Mouse (Mus musculus): ENCODE results near the gene Pdzrn3.

The Pdzrn3 gene

DNA sequence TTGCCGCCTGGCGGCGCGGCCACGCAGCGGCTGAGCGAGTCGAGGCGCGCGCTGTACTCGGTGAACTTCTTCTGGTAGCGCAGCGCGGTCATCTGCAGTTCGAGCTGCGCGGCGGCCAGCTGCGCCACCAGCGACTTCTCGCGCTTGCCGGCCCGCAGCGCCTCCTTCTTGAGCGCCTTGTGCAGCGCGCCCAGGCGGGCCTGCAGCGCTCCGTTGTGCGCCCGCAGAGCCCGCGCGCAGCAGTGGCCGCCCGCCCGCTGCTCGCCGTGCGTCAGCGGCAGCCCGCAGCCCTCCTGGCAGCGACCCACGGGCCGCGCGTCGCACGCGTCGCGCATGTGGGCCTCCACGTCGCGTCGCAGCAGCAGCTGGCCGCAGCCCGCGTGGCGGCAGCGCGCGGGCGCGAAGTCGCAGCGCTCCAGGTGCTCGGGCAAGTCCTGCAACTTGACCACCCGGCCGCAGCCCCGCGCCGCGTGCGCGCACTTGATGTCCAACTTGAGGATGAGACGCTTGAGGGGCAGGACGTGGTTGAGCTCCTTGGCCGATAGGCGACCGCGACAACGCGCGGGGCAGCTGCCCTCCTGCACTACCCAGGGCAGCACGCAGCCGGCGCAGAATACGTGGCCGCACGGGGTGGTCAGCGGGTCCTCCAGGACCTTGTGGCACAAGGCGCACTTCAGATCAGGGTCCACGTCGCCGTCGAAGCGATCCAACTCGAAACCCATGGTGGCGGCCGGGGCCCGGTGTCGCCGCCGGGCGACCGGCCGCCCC lies at the start of gene Pdzrn3:
Gene Pdzrn3, minus strand, starts transcription at position 731 of the 768 bp plus-strand sequence.
- in situ Hi-C loops (cut with MboI; ENCODE audit: unreplicated experiment in 2 of 2): no loop called here

DNA sequence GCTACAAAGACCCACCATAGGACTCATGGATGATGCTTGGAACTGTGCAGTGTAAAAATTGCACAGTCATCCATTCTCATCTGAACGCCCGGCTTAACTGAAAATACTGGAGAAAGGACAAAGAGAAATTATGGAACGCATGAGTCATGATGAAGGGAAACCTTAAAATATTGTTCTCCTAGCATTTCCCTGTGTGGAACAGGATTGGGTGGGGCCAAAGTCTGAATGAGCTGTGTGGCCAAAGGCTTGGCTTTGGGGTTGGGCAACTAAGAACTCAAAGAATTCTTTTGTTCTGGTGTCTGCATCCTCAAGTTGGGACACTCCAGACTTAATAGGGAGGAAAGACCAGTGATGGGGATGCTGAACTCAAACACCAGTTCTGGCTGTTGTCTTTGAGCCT lies 49.6 kb upstream of the Pdzrn3 start:
- in situ Hi-C loops (cut with MboI; ENCODE audit: unreplicated experiment in 2 of 2): no loop called here

DNA sequence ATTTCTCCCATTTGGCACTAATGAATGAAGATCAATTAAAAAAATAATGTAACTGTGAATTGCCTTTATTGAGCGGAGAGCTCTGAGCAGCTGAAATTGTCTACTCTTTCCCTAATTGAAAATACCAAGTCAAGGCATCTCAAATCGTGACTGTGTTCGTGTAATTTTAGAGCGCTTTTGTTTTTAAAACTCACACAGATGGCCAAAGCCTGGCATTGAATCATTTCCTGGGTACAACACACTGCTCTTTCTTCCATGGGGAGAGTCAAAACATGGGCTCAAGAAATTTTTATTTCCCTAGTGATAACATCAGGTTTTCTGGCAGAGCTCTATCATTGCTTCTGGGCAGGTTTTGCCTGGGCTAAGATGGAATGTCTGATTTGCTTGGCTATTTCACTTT lies 48.6 kb upstream of the Pdzrn3 start:
- in situ Hi-C loops (cut with MboI; ENCODE audit: unreplicated experiment in 2 of 2): no loop called here

DNA sequence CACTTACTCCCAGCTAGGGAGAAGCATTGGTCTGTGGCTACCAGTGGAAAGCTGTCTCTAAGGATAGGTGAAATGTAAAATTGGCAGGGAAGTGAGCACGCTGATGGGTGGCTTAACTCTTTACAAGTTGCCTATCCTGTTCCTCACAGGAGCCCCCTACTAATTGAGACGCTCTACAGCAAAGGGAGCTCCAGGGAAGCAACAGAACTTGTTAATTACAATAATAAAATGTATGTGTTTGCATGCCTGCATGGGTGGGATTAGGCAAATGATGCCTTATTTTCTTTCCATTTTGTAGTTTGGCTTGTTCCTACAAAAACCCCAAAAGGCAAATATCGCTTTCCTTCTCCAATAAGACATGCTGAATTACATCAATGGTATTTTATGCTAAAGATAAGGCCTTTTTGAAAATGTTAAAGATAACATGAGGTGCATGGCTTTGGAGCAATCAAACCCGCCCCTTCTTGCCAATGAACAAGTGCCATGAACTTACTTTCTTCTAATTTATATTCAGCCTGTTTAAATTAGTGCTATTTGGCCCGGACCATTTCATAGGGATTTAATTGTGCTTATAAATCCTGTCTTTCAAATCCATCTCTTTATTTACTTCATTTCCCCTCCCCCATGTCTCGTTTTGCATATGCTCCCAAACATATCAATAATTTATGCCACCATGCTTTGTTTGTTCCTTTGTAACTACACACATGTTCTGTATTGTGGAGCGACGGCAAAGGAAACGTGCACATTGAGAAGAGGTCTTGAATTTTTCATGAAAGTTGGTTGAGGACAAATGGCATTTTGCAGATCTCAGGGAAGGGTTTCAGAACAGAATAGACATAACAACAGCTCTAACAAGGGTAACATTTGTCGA lies 44.6 kb upstream of the Pdzrn3 start:
- in situ Hi-C loops (cut with MboI; ENCODE audit: unreplicated experiment in 2 of 2): no loop called here

DNA sequence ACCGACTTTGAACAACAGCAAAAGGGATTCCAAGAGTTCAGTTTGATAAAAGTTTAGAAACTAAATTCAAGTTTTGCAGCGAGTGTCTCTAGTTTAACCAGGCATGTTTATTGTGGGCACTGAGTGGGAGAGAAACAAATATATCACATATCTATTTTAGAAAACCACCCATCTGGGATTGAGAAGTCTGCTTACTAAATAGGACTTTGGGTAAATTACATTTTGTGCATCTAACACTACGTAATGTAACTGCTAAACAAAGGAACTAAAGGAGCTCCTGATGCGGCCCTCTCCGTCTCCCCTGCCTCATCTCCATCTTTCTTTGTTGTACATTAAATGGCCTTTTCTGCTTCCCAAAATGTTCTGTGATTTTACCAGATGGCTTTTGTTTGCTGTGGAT lies 40.5 kb upstream of the Pdzrn3 start:
- in situ Hi-C loops (cut with MboI; ENCODE audit: unreplicated experiment in 2 of 2): no loop called here

DNA sequence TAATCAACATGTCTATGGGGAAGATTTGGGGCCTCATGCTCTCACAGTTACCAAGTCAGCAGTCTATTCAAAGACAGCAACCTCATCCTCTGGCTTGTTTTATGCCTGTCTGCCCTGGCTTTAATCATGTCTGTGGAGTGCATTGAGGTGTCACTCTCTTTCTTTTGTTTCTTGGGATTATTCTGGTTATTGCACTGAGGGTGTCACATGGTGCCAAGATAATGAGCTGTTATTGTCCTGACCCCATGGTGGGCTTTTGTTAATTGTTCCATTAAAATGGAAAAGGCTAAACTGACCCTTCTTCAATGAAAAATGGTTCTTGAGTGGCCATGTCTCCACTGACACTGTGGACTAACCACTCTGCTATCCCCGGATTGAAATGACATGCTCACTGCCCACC lies 34.0 kb upstream of the Pdzrn3 start:
- in situ Hi-C loops (cut with MboI; ENCODE audit: unreplicated experiment in 2 of 2): no loop called here

DNA sequence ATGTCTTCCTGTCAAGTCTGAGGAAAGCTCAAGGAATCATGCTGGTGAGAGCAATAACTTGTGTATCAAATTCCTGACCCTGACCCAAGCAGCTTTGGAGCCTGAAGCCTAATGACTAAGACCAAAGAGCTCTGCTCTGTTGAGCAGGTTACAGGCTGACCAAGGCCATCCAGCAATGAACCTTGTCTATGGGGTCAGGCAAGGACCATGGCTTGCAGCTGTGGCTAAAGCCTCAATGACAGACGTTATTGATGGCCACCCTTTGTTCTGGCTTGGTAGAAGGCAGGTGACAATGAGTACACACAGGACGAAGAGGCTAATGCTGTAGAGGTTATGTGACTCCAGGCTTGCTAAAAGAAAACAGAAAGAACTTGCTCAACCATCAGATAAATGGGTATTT lies 33.4 kb upstream of the Pdzrn3 start:
- in situ Hi-C loops (cut with MboI; ENCODE audit: unreplicated experiment in 2 of 2): no loop called here

DNA sequence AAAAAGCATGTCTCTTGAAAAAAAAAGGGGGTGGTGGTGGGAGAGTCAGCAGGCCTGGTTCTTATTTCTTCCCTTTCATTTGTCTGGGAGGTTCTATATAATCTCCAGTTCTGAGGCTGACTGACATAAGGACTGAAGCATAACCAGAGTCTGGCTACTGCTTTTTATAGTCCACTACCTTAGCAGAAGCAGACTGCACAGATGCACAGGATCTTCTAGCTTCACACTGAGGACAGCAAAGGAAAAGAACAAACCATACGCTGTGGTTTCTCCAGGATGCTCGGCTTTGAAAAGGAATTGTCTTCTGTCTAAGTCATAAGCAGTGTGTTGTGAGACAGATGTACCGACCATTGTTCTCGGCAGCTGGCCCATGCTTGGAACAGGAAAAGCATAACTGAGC lies 19.0 kb upstream of the Pdzrn3 start:
- in situ Hi-C loops (cut with MboI; ENCODE audit: unreplicated experiment in 2 of 2): no loop called here

DNA sequence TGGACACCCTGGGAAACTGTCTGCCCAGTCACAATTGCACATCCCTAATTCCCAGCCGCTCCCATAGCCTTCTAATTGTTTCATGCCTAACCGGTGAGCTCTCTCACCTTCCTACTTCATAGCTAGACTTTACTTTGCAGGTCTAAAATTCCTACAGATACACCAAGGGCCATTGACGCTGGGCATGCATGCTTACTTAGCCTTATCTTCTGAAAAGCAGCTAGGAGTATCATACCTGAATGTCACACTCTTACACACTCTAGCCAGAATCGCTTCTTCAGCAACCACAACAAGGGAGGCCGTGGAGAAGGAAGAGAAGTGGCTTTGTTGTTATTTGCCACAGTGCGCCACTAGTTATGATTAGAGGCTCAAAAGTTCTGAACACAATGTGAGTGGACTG lies 18.2 kb upstream of the Pdzrn3 start:
- in situ Hi-C loops (cut with MboI; ENCODE audit: unreplicated experiment in 2 of 2): no loop called here

DNA sequence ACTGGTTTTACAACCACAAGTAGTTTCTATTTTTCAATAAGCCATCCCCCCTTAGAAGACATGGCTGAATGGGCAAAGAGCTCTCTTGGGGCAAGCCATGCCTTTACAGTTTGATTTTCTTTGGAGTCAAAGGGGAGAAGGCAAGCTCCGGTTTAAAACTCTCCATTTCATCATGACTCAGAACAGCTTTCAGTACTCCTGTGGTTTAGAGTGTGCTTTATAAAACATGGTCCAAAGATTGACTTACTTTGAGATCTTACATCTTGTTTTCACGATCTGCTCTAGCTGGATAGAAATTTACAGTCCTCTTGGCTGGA lies 15.1 kb upstream of the Pdzrn3 start:
- in situ Hi-C loops (cut with MboI; ENCODE audit: unreplicated experiment in 2 of 2): no loop called here

DNA sequence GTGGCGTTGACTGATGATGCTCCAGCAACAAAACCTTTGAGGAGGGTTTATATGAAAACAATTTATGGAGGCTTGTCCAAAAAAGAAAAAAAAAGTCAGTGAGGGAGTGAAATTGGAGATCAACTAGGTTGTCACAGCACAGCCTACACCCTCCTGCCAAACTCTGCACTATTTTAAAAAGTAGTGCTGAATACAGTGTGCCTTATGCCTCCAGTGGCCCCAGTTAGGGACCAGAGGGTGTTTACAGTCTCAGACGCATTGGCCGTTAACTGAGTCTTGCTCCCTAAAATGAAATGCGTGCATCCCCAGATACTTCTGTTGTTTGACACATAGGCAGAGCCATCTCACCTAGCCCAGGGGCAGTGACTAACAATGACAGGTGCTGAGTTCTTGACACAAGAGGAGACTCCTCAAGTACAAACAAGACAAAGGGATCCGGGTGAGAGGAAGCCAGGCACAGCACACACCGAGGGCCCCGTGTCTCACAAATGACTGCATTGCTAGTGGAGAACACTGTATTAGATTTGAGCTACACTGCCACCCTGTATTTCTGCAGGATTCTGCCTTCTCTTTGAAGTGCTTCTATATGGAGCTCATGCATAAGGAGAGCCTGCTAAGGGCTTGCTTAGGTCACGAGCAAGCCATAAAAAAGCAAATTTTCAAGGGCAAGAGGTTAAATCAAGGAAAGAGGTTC lies 14.6 kb upstream of the Pdzrn3 start:
- in situ Hi-C loops (cut with MboI; ENCODE audit: unreplicated experiment in 2 of 2): no loop called here

DNA sequence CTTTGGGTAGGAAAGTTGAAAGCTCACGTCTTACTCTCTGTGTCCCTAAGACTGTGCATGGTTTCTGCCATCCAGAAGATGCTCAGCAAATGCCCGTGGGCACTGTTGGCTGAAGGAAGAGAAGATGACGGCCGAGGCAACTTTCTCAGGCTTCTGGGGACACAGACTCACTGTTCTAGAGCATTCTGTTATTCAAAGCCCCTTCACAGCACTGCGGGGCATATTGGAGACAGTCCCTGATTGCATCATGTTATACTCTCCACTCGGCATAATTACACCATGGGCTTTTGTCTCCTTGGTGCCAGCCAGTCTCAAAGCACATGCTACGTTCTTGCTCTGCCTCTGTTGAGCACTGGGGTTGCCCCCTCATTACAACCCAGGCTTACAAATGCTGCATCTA lies 7.8 kb upstream of the Pdzrn3 start:
- in situ Hi-C loops (cut with MboI; ENCODE audit: unreplicated experiment in 2 of 2): no loop called here

DNA sequence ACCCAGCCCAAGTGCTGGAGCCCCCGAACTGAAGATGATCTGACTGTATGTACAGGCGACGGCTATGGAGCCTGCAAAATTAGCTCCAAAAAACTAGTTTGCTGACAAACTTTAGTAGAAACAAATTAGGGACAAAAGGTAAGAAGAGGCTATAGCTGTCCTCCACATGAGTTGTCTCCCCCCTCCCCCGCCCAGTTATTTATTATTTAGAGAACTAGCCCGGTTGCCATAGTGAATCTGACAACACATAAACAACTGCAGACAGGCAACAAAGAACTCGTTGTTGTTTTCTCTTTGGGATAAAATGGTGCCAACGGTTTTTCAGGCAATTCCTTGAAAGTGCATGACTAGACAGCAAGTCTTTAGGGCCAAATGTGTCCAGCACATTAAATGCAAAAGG lies 7.3 kb upstream of the Pdzrn3 start:
- in situ Hi-C loops (cut with MboI; ENCODE audit: unreplicated experiment in 2 of 2): no loop called here

DNA sequence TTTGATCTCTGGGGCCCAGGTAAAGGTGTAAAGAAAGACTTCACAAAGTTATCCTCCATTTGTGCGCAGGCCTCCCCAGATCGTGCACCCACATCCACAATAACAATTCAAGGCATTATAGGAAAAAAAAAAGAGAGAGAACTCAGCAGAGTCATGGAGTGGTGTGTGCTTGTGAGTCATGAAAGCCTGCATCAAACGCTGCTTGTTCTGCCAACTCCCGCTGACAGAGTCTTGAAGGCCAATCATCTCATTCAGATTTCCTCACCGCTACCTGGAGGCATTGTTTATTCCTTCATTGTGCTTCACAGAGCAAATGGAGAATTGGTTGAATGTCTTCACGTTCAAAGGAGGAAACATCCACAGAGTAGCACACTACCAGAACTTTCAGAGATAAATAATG lies 6.8 kb upstream of the Pdzrn3 start:
- in situ Hi-C loops (cut with MboI; ENCODE audit: unreplicated experiment in 2 of 2): no loop called here

DNA sequence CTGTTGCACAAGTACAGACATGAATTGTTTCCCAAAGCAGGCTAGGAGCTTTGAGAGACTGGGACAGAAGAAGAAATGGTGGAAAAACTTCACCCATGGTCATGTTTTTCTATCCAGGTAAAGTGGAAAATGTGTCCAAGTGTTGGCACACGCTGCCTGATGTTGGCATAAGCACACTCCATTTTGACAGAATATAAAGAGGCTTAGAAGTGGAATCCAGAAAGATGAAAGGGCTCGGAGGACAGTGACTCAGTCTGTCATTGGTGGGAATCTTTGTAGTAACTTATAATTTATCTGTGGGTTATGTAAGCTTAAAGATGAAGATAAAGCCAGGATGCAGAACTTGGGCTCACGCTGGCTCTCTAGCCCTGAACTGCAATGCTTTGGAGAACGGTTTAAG lies 5.2 kb upstream of the Pdzrn3 start:
- in situ Hi-C loops (cut with MboI; ENCODE audit: unreplicated experiment in 2 of 2): no loop called here

DNA sequence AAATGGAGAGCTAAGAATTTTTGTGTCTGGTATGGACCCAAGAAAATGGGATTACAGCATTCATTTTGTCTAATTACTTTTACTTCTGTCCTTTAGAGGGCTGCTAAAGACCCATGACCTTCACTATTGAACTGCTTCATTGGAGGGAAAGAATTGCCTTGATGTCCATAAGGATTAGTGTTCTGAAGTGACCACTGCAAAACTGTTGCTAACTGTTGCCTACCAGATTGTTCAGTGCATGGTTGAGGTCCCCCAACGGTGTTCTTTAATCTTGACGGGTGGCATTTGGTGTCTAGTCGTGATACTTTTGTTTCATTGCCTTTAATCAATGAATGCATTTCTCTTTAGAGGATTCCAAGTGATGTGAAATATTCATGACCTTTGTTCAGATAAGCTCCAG lies 1.8 kb upstream of the Pdzrn3 start:
- in situ Hi-C loops (cut with MboI; ENCODE audit: unreplicated experiment in 2 of 2): no loop called here

DNA sequence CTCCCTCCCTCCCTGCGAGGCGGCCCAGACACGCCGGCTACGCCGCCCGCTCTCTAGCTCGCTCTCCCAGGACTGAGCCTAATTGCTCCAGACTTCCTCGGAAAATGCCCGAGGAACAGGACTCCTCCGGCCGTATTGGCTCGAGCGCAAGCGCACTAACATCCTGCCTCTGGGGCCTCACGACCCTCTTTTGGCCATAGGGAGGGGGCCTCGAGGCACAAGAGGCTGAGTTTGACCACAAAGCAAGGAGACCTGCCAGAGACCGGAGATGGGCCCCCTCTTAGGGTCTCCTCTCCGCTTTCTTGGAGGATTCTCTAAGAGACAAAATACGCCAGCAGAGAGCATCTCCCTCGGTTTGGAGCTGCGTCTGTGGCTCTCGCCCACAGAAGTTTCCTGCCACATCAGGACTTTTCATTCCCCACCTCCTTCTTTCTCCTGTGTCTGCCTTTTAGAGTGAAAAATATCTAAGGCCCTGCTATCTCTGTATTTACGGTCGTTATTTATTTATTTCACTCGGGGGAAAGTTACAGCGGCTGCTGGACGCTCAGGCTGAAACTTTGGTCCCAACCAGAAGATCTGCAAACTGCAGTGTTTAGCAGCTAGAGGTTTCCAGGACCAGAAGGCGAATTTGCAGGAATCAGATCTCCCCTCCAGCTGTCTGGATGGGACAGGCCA lies 375 bp upstream of the Pdzrn3 start:
- in situ Hi-C loops (cut with MboI; ENCODE audit: unreplicated experiment in 2 of 2): no loop called here

DNA sequence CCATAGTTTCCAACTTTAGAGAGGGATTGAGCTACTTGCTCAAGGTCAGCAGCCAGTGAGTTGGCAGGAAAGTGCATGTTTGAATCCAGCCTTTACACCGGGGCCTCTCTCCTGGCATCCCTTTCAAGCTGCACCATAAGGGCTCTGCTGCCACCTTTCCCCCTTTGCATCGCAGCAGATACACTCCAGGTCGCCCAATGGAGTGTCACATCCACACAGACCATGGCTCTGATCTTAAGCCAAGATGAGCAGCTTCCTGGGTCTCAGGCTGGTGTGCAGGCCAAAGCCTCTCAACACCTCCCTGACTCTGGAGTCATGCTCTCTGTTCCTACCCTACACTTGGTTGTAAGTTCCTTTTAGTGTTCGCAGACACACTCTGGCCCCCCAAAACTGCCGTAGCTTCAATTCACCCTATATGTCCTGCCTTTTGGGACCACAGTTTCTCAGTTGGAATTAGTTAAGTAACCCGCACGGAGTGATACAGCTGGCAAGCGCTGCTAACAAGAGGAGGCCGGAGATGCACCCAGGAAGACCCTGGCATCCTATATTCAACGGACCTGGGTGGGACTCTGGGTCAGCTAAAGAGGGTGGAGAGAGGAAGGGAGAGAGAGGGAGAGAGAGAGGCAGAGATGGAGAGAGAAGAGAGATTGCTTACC lies 1.1 kb downstream of the Pdzrn3 start:
- in situ Hi-C loops (cut with MboI; ENCODE audit: unreplicated experiment in 2 of 2): no loop called here

DNA sequence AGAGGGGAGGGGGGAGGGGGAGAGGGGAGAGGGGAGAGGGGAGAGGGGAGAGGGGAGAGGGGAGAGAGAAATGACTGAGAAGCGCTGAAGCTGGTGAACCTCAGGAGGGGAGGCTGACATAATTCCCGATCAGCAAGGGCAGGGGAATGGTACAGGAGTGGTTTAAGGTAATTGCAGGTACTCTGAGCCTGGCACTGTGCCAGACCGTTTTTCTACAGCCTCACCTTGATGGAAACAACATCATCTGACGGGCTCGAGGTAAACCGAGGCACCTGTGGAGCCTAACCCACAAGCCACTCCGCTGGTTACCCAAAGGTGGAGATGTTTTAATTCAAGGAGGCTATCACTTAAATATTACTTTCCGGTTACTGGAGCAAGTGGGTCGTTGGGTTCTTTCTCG lies 1.6 kb downstream of the Pdzrn3 start:
- in situ Hi-C loops (cut with MboI; ENCODE audit: unreplicated experiment in 2 of 2): no loop called here

DNA sequence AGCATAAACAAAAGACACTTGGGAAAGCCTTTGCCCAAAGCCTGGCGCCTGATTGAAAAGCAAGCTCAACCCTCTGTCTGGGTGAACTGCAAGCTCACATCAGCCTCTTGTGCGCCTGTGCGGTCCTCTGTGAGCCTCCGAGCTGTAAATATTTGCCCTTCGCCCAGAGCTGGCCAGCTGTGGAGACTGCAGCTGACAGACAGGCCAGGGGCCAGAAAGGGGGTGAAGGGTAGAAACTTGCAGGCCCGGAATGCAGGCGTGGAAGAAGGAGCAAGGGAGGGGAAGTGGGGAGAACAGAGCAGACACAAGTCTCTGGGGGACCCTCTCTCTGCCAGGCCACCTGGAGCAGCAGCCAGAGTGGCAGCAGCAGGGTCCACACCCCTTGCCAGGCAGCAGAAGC lies 3.0 kb downstream of the Pdzrn3 start:
- in situ Hi-C loops (cut with MboI; ENCODE audit: unreplicated experiment in 2 of 2): no loop called here

DNA sequence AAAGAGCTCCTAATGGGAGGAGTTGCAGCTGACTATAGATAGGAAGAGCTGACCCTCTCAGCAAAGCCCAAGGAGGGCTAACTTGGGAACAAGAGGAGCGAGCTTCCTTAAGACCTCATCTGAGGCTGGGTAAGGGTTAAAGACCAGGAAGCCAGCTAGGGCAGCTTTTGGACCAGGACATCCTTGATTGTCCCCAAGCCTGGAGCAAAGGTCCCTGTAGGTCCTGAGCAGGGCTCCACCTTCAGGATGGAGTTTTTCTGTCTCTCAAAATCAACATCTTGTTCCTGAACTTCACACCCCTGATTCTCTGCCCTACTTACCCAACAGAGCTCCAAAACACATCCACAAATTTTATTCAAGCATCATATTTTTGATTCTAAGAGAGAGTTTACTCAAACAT lies 3.5 kb downstream of the Pdzrn3 start:
- in situ Hi-C loops (cut with MboI; ENCODE audit: unreplicated experiment in 2 of 2): no loop called here
